Mouse (Mus musculus): ENCODE measurements around the gene Gm11099. TPM values are rescaled to one million over a fixed set of nuclear protein-coding genes. Genes with fewer than 3 reads are reported as not detected.

Gm11099 gene
- polyA plus RNA-seq, 1 experiment from 2014 or later: not detected

GRCm38 (mm10) chr2:58879876-58880275, 20.6 kb downstream of the Gm11099 start:
- Histone ChIP-seq H3K4me3 (replicated peaks; ENCODE audit: low read depth, low read length) (no peak overlapping the region), H3K4me2 (ENCODE audit: low read length) (no peak overlapping the region), H3K4me1 (ENCODE audit: control insufficient read depth, insufficient read depth, low read length) (no peaks in the 10 kb centered on the region), H3K9ac (replicated peaks; ENCODE audit: low read length) (no peak overlapping the region), H3K36me3 (ENCODE audit: control insufficient read depth, insufficient read depth, low read length) (no peaks in the 10 kb centered on the region), H3K27ac (replicated peaks; ENCODE audit: low read depth, low read length) (no peak overlapping the region), H3K27me3 (ENCODE audit: control insufficient read depth, insufficient read depth, low read length) (no peaks in the 10 kb centered on the region), H3K9me3 (ENCODE audit: control insufficient read depth, low read length) (no peaks in the 10 kb centered on the region)
- no peak for ATAC-seq (ENCODE audit: low FRiP score, low TSS enrichment)
- DNase-seq: no peak
- 37% methylated on average over 3 of the region's 3 CpGs for WGBS

GRCm38 (mm10) chr2:58905057-58905456, 45.8 kb downstream of the Gm11099 start:
- no peak overlapping the region for H3K4me2 ChIP-seq (ENCODE audit: low read length)
- peaks cover 5% of the 10 kb centered on the region; the same call in 1 of the 2 replicates for H3K4me1 ChIP-seq (ENCODE audit: control insufficient read depth, insufficient read depth, low read length)
- H3K4me3 ChIP-seq (replicated peaks; ENCODE audit: low read depth, low read length): no peak overlapping the region
- ATAC-seq (ENCODE audit: low FRiP score, low TSS enrichment) (no peak), DNase-seq (no peak)
- no peaks in the 10 kb centered on the region for H3K36me3 ChIP-seq (ENCODE audit: control insufficient read depth, insufficient read depth, low read length)
- WGBS: 78% methylated on average over 4 of the region's 4 CpGs
- no peak overlapping the region for H3K27ac ChIP-seq (replicated peaks; ENCODE audit: low read depth, low read length)
- H3K27me3 ChIP-seq (ENCODE audit: control insufficient read depth, insufficient read depth, low read length): no peaks in the 10 kb centered on the region
- no peaks in the 10 kb centered on the region for H3K9me3 ChIP-seq (ENCODE audit: control insufficient read depth, low read length)
- H3K9ac ChIP-seq (replicated peaks; ENCODE audit: low read length): no peak overlapping the region

GRCm38 (mm10) chr2:58906814-58907516, 47.7 kb downstream of the Gm11099 start:
- WGBS: 31% methylated on average over 14 of the region's 14 CpGs
- Histone ChIP-seq H3K27ac (replicated peaks; ENCODE audit: low read depth, low read length) (no peak overlapping the region), H3K9me3 (ENCODE audit: control insufficient read depth, low read length) (no peaks in the 10 kb centered on the region), H3K4me1 (ENCODE audit: control insufficient read depth, insufficient read depth, low read length) (peaks cover 5% of the 10 kb centered on the region; the same call in 1 of the 2 replicates), H3K9ac (replicated peaks; ENCODE audit: low read length) (no peak overlapping the region), H3K36me3 (ENCODE audit: control insufficient read depth, insufficient read depth, low read length) (no peaks in the 10 kb centered on the region), H3K4me3 (replicated peaks; ENCODE audit: low read depth, low read length) (no peak overlapping the region), H3K4me2 (ENCODE audit: low read length) (peak overlapping the region; percentile 24), H3K27me3 (ENCODE audit: control insufficient read depth, insufficient read depth, low read length) (no peaks in the 10 kb centered on the region)
- DNase-seq: peak; percentile 15
- no peak for ATAC-seq (ENCODE audit: low FRiP score, low TSS enrichment)

- Histone ChIP-seq H3K9ac (replicated peaks; ENCODE audit: low read length) (no peak overlapping the region), H3K27me3 (ENCODE audit: control insufficient read depth, insufficient read depth, low read length) (no peaks in the 10 kb centered on the region), H3K4me3 (replicated peaks; ENCODE audit: low read depth, low read length) (no peak overlapping the region), H3K4me2 (ENCODE audit: low read length) (no peak overlapping the region), H3K4me1 (ENCODE audit: control insufficient read depth, insufficient read depth, low read length) (no peaks in the 10 kb centered on the region; the same call in 1 of the 2 replicates), H3K36me3 (ENCODE audit: control insufficient read depth, insufficient read depth, low read length) (no peaks in the 10 kb centered on the region), H3K27ac (replicated peaks; ENCODE audit: low read depth, low read length) (no peak overlapping the region), H3K9me3 (ENCODE audit: control insufficient read depth, low read length) (no peaks in the 10 kb centered on the region)
- DNase-seq (no peak), ATAC-seq (ENCODE audit: low FRiP score, low TSS enrichment) (no peak)
- WGBS: 93% methylated on average over 4 of the region's 9 CpGs
Observed at GRCm38 (mm10) chr2:58912339-58912738, 53.1 kb downstream of the Gm11099 start.

- no peaks in the 10 kb centered on the region for H3K9me3 ChIP-seq (ENCODE audit: control insufficient read depth, low read length)
- no peak overlapping the region for H3K4me3 ChIP-seq (replicated peaks; ENCODE audit: low read depth, low read length)
- H3K4me2 ChIP-seq (ENCODE audit: low read length): no peak overlapping the region
- ATAC-seq (ENCODE audit: low FRiP score, low TSS enrichment) (no peak), DNase-seq (no peak)
- no peak overlapping the region for H3K27ac ChIP-seq (replicated peaks; ENCODE audit: low read depth, low read length)
- WGBS: 52% methylated on average over 4 of the region's 4 CpGs
- no peak overlapping the region for H3K9ac ChIP-seq (replicated peaks; ENCODE audit: low read length)
- no peaks in the 10 kb centered on the region for H3K27me3 ChIP-seq (ENCODE audit: control insufficient read depth, insufficient read depth, low read length)
- no peaks in the 10 kb centered on the region for H3K4me1 ChIP-seq (ENCODE audit: control insufficient read depth, insufficient read depth, low read length)
- no peaks in the 10 kb centered on the region for H3K36me3 ChIP-seq (ENCODE audit: control insufficient read depth, insufficient read depth, low read length)
Observed at GRCm38 (mm10) chr2:58918351-58918750, 59.1 kb downstream of the Gm11099 start.

GRCm38 (mm10) chr2:58925551-58925950, 66.3 kb downstream of the Gm11099 start:
- ATAC-seq (ENCODE audit: low FRiP score, low TSS enrichment) (no peak), DNase-seq (no peak)
- no peaks in the 10 kb centered on the region for H3K27me3 ChIP-seq (ENCODE audit: control insufficient read depth, insufficient read depth, low read length)
- no peaks in the 10 kb centered on the region for H3K36me3 ChIP-seq (ENCODE audit: control insufficient read depth, insufficient read depth, low read length)
- H3K4me1 ChIP-seq (ENCODE audit: control insufficient read depth, insufficient read depth, low read length): no peaks in the 10 kb centered on the region
- no peak overlapping the region for H3K27ac ChIP-seq (replicated peaks; ENCODE audit: low read depth, low read length)
- H3K9me3 ChIP-seq (ENCODE audit: control insufficient read depth, low read length): no peaks in the 10 kb centered on the region
- H3K4me3 ChIP-seq (replicated peaks; ENCODE audit: low read depth, low read length): no peak overlapping the region
- H3K4me2 ChIP-seq (ENCODE audit: low read length): no peak overlapping the region
- WGBS: 98% methylated on average over 2 of the region's 2 CpGs
- H3K9ac ChIP-seq (replicated peaks; ENCODE audit: low read length): no peak overlapping the region

- no peak overlapping the region for H3K9ac ChIP-seq (replicated peaks; ENCODE audit: low read length)
- no peaks in the 10 kb centered on the region for H3K27me3 ChIP-seq (ENCODE audit: control insufficient read depth, insufficient read depth, low read length)
- H3K4me2 ChIP-seq (ENCODE audit: low read length): no peak overlapping the region
- H3K4me3 ChIP-seq (replicated peaks; ENCODE audit: low read depth, low read length): no peak overlapping the region
- 90% methylated on average over 4 of the region's 4 CpGs for WGBS
- DNase-seq (no peak), ATAC-seq (ENCODE audit: low FRiP score, low TSS enrichment) (no peak)
- H3K4me1 ChIP-seq (ENCODE audit: control insufficient read depth, insufficient read depth, low read length): no peaks in the 10 kb centered on the region
- H3K9me3 ChIP-seq (ENCODE audit: control insufficient read depth, low read length): no peaks in the 10 kb centered on the region
- no peaks in the 10 kb centered on the region for H3K36me3 ChIP-seq (ENCODE audit: control insufficient read depth, insufficient read depth, low read length)
- H3K27ac ChIP-seq (replicated peaks; ENCODE audit: low read depth, low read length): no peak overlapping the region
Observed at GRCm38 (mm10) chr2:58941361-58941760, 82.1 kb downstream of the Gm11099 start.

GRCm38 (mm10) chr2:58948796-58949195, 89.6 kb downstream of the Gm11099 start:
- no peaks in the 10 kb centered on the region for H3K9me3 ChIP-seq (ENCODE audit: control insufficient read depth, low read length)
- DNase-seq: no peak
- H3K27me3 ChIP-seq (ENCODE audit: control insufficient read depth, insufficient read depth, low read length): no peaks in the 10 kb centered on the region
- no peaks in the 10 kb centered on the region for H3K4me1 ChIP-seq (ENCODE audit: control insufficient read depth, insufficient read depth, low read length)
- WGBS: 59% methylated on average over 7 of the region's 7 CpGs
- H3K27ac ChIP-seq (replicated peaks; ENCODE audit: low read depth, low read length): no peak overlapping the region
- H3K36me3 ChIP-seq (ENCODE audit: control insufficient read depth, insufficient read depth, low read length): no peaks in the 10 kb centered on the region
- no peak overlapping the region for H3K4me3 ChIP-seq (replicated peaks; ENCODE audit: low read depth, low read length)
- no peak for ATAC-seq (ENCODE audit: low FRiP score, low TSS enrichment)
- H3K4me2 ChIP-seq (ENCODE audit: low read length): no peak overlapping the region
- no peak overlapping the region for H3K9ac ChIP-seq (replicated peaks; ENCODE audit: low read length)

GRCm38 (mm10) chr2:58952101-58952500, 92.9 kb downstream of the Gm11099 start:
- WGBS: 94% methylated on average over 3 of the region's 3 CpGs
- Histone ChIP-seq H3K9me3 (ENCODE audit: control insufficient read depth, low read length) (no peaks in the 10 kb centered on the region), H3K4me2 (ENCODE audit: low read length) (no peak overlapping the region), H3K36me3 (ENCODE audit: control insufficient read depth, insufficient read depth, low read length) (no peaks in the 10 kb centered on the region), H3K4me3 (replicated peaks; ENCODE audit: low read depth, low read length) (no peak overlapping the region), H3K4me1 (ENCODE audit: control insufficient read depth, insufficient read depth, low read length) (no peaks in the 10 kb centered on the region), H3K9ac (replicated peaks; ENCODE audit: low read length) (no peak overlapping the region), H3K27me3 (ENCODE audit: control insufficient read depth, insufficient read depth, low read length) (no peaks in the 10 kb centered on the region), H3K27ac (replicated peaks; ENCODE audit: low read depth, low read length) (no peak overlapping the region)
- ATAC-seq (ENCODE audit: low FRiP score, low TSS enrichment) (no peak), DNase-seq (no peak)
